Mouse (Mus musculus) liver, adult 2 months (tissue): Measurements from ENCODE around the gene 1700016C15Rik. TPM values are rescaled to one million over a fixed set of nuclear protein-coding genes. Genes with fewer than 3 reads are reported as not detected.

Experiments
- DNase-seq: peaks from one replicate; pipeline ENCODE4 v3.0.0-alpha.2; 2011; ENCODE audit warnings: low read depth, low spot score; ENCODE audit errors: extremely low read depth
- H3K27ac ChIP-seq: fragments of 200-500 bp; replicated peaks from 2 replicates; pipeline ENCODE4 v1.5.1; 2012; ENCODE audit warnings: low read depth, mild to moderate bottlenecking, control low read depth, inconsistent platforms, low read length; ENCODE audit not compliant: insufficient read depth
- H3K27me3 ChIP-seq: fragments of 200-500 bp; 2 replicates; pipeline ENCODE4 v1.6.1; 2012; ENCODE audit warnings: mild to moderate bottlenecking, moderate library complexity, low read length, inconsistent platforms; ENCODE audit not compliant: control insufficient read depth, insufficient read depth
- H3K36me3 ChIP-seq: fragments of 200-500 bp; 2 replicates; pipeline ENCODE4 v1.6.1; 2012; ENCODE audit warnings: low read length, inconsistent platforms; ENCODE audit not compliant: control insufficient read depth, insufficient read depth
- H3K4me1 ChIP-seq: fragments of 200-500 bp; 2 replicates; pipeline ENCODE4 v1.6.1; 2011; ENCODE audit warnings: low read length; ENCODE audit not compliant: control insufficient read depth, insufficient read depth
- H3K4me3 ChIP-seq: fragments of 200-500 bp; 2 replicates; pipeline ENCODE4 v1.5.1; 2011; ENCODE audit warnings: low read depth, mild to moderate bottlenecking, control low read depth, low read length, moderate library complexity; ENCODE audit not compliant: insufficient read depth
- H3K79me2 ChIP-seq: fragments of 200-500 bp; 2 replicates; pipeline ENCODE4 v1.6.1; 2012; ENCODE audit warnings: inconsistent platforms, mild to moderate bottlenecking, low read length, moderate library complexity; ENCODE audit not compliant: control insufficient read depth, insufficient read depth
- H3K9ac ChIP-seq: fragments of 200-500 bp; 2 replicates; pipeline ENCODE4 v1.6.1; 2012; ENCODE audit warnings: low read depth, mild to moderate bottlenecking, control low read depth, inconsistent platforms, low read length
- CTCF ChIP-seq: fragments of 200-500 bp; IDR thresholded peaks from 2 replicates; pipeline ENCODE4 v1.5.1; 2011; ENCODE audit warnings: low read depth, low read length, control low read depth
- POLR2A ChIP-seq: fragments of 200-500 bp; IDR thresholded peaks from 2 replicates; pipeline ENCODE4 v1.6.1; 2011; ENCODE audit warnings: low read length, control low read depth; ENCODE audit not compliant: insufficient read depth; ENCODE audit errors: extremely low read depth
- WGBS: fragments of 180-500 bp; shearing (Covaris S2); methylation state at CpG from one replicate; pipeline ENCODE4 v1.1.7; 2018; 5-methylcytosine and 5-hydroxymethylcytosine counted together
- polyA plus RNA-seq: library from polyadenylated mRNA; depleted of rRNA; stranded (reverse); fragments of >200 nt; gene quantifications from 2 replicates; pipeline ENCODE4 v1.2.3, GENCODE M21; 2012
- total RNA-seq: library from RNA; depleted of rRNA; stranded (reverse); fragments of >200 nt; gene quantifications from 2 replicates; pipeline ENCODE4 v1.2.3, GENCODE M21; 2014

The 1700016C15Rik gene
- total and polyA plus RNA-seq, 2 experiments: not detected

- no peak overlapping the region for H3K9ac ChIP-seq
- no peak overlapping the region for H3K4me3 ChIP-seq
- H3K27me3 ChIP-seq: no peaks in the 10 kb centered on the region
- no peak overlapping the region for H3K27ac ChIP-seq
- H3K79me2 ChIP-seq: no peaks in the 10 kb centered on the region
- H3K36me3 ChIP-seq: no peaks in the 10 kb centered on the region
- no peak for DNase-seq
- 88% methylated on average over 3 of the region's 3 CpGs for WGBS
- no peaks in the 10 kb centered on the region for H3K4me1 ChIP-seq
- TF ChIP-seq POLR2A (no peak), CTCF (no peak)
Observed at GRCm38 (mm10) chr1:177719029-177719427, 10.6 kb upstream of the 1700016C15Rik start.

GRCm38 (mm10) chr1:177723786-177724185, 5.8 kb upstream of the 1700016C15Rik start:
- TF ChIP-seq POLR2A: no peak
- no peak for TF ChIP-seq CTCF
- H3K9ac ChIP-seq: no peak overlapping the region
- 80% methylated on average over 4 of the region's 4 CpGs for WGBS

DNA sequence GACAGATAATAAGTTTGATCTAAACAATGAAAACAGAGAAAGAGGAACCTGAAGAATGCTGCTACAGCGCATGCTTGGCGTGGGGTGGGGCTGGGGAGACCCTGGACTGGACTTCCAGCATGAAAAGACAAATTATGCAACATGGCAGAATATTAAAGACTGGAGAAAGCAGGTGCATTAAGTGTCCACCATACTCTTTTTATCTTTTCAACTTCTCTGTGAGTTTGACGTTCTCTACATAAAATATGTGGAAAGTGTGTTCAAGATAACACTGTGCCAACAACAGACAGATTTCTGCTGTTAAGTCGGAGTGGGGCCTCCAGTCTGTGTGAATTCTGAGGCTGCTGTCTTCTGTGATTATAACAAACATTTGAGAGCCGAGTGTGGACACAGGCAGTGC, 2.7 kb upstream of the 1700016C15Rik start:
- Histone ChIP-seq H3K27me3 (no peaks in the 10 kb centered on the region), H3K27ac (no peak overlapping the region), H3K9ac (no peak overlapping the region), H3K36me3 (no peaks in the 10 kb centered on the region), H3K4me3 (no peak overlapping the region), H3K4me1 (no peaks in the 10 kb centered on the region), H3K79me2 (no peaks in the 10 kb centered on the region)
- no peak for TF ChIP-seq POLR2A
- TF ChIP-seq CTCF: no peak
- DNase-seq: no peak
- 50% methylated on average over 5 of the region's 5 CpGs for WGBS

More at GRCm38 (mm10) chr1:177723786-177724185, 5.8 kb upstream of the 1700016C15Rik start:
- Histone ChIP-seq H3K4me3 (no peak overlapping the region), H3K36me3 (no peaks in the 10 kb centered on the region), H3K4me1 (no peaks in the 10 kb centered on the region), H3K27ac (no peak overlapping the region), H3K79me2 (no peaks in the 10 kb centered on the region), H3K27me3 (no peaks in the 10 kb centered on the region)
- no peak for DNase-seq

- TF ChIP-seq CTCF: no peak
- TF ChIP-seq POLR2A: no peak
- no peak overlapping the region for H3K27ac ChIP-seq
- H3K4me3 ChIP-seq: no peak overlapping the region
- 87% methylated on average over 3 of the region's 3 CpGs for WGBS
- H3K79me2 ChIP-seq: no peaks in the 10 kb centered on the region
- H3K36me3 ChIP-seq: no peaks in the 10 kb centered on the region
- H3K9ac ChIP-seq: no peak overlapping the region
- no peaks in the 10 kb centered on the region for H3K4me1 ChIP-seq
- no peak for DNase-seq
- no peaks in the 10 kb centered on the region for H3K27me3 ChIP-seq
Observed at GRCm38 (mm10) chr1:177727883-177728525, 1.6 kb upstream of the 1700016C15Rik start.

- Histone ChIP-seq H3K4me1 (no peaks in the 10 kb centered on the region), H3K27ac (no peak overlapping the region), H3K4me3 (no peak overlapping the region), H3K27me3 (no peaks in the 10 kb centered on the region), H3K36me3 (no peaks in the 10 kb centered on the region), H3K9ac (no peak overlapping the region), H3K79me2 (no peaks in the 10 kb centered on the region)
- WGBS: 86% methylated on average over 3 of the region's 3 CpGs
- no peak for DNase-seq
- TF ChIP-seq CTCF: no peak
- TF ChIP-seq POLR2A: no peak
Observed at GRCm38 (mm10) chr1:177731973-177732372, 2.4 kb downstream of the 1700016C15Rik start.

DNA sequence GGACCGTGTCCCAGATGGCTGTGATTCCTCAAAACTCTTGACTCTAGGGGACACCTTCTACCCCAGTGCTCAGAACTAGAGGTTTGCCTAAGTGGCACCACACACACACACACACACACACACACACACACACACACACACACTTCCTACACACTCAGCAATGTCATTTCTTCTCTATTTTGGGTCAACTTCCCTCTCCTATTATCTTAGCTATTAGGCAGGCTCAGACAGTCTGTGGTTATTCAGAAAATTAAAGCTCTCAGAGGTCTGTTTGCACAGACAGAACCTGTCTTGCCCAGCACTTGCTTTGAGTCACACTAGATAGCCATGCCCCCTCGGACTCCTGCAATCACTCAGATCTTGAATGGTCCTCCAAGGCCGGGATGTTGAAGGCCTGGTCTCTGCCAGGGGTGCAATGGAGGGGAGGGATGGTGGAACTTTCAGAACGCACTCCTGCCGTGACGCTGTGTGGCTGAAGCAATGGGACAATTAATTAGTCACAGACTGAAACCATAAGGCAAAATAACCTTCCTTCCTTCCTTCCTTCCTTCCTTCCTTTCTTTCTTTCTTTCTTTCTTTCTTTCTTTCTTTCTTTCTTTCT, 8.0 kb downstream of the 1700016C15Rik start:
- 48% methylated on average over 6 of the region's 6 CpGs for whole genome bisulfite sequencing
- Histone ChIP-seq H3K27me3 (no peaks in the 10 kb centered on the region), H3K36me3 (no peaks in the 10 kb centered on the region), H3K4me3 (no peak overlapping the region), H3K79me2 (no peaks in the 10 kb centered on the region), H3K9ac (no peak overlapping the region), H3K27ac (no peak overlapping the region), H3K4me1 (peaks cover 3% of the 10 kb centered on the region; the same call in 1 of the 2 replicates)
- DNase-seq: no peak
- no peak for TF ChIP-seq POLR2A
- no peak for TF ChIP-seq CTCF
